Mouse (Mus musculus) kidney, postnatal 4 days (tissue): ENCODE data around the gene Zfp942.
A peak's percentile ranks its signal among the peaks of the same experiment; 100 is the strongest.

Experiments used
- DNase-seq, 2 experiments: peaks; one replicate each; pipeline ENCODE4 v3.0.0; 2021; ENCODE audit warnings: mixed read lengths in 2 of 2

Gene Zfp942

DNA sequence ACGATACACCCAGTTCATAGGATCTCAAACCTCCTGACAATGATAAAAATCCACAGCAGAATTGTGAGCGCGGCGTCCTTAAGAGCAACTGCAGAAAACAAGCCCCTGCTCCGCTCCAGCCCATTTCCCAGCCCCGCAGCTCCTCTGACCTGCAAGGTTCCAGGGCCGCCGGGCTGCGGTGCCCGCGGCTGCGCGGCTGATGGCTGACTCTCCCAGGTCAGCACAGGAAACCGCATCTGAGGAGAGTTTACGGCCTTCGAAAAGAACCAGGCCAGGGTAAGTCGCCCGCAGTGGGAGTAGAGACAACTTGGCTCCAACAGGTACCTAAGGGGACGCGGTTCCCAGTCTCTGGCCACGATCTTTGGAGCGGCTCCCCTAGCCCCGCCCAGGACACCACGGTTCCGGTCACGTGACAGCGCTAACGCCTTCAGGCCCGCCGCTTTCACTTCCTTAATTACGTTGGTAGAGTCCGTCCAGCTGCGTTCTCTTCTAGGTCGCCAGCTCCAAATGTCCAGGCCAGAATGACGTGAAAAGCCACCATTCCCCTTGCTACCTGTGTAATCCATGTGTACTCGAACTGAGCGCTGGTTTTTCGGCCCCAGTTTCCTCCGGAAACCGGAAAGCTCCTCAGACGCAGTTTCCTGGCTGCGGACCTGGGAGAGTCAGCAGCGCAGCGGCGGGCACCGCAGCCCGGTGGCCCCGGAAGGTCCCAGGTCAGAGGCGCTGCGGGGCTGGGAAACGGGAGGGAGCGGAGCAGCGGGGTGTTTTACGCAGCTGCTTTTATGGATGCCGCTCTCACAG lies at the start of gene Zfp942, which contains the start of gene Zfp943:
TSS of gene Zfp942 (minus strand) at position 358 of the 801 bp plus-strand sequence.
TSS of gene Zfp943 (plus strand) at position 446 of the 801 bp plus-strand sequence.
- peak; percentile 76 to 86 for DNase-seq

GRCm38 (mm10) chr17:21963302-21963701 lies 1.0 kb upstream of the Zfp942 start:
- no peak for DNase-seq

GRCm38 (mm10) chr17:21909456-21910052 lies 52.7 kb downstream of the Zfp942 start, which contains the start of gene Zfp995:
TSS of gene Zfp995 (minus strand) at chr17:21909926.
- peak; percentile 68 to 80 for DNase-seq

GRCm38 (mm10) chr17:21909039-21909438 lies 53.2 kb downstream of the Zfp942 start:
- DNase-seq, result no peak
